Mouse (Mus musculus): ENCODE data around the gene Dnaaf5.

The Dnaaf5 gene

GRCm38 (mm10) chr5:139234423-139234822 lies 84.4 kb downstream of the Dnaaf5 start:
- no peak for DNase-seq
